Mouse (Mus musculus) T-helper 17 cell (primary cell): ENCODE data around the gene Pcolce2.

ENCODE experiments used
- in situ Hi-C, 2 experiments: fragments of 300-600 bp; cut with MboI, MseI; formaldehyde crosslinking; loops; 1 replicate in 1 of 2; 2 replicates in 1 of 2; pipeline ENCODE4 v1.15.1; 2025; ENCODE audit warnings: high pct_unique_total_duplicates in 2 of 2

Pcolce2 gene

DNA sequence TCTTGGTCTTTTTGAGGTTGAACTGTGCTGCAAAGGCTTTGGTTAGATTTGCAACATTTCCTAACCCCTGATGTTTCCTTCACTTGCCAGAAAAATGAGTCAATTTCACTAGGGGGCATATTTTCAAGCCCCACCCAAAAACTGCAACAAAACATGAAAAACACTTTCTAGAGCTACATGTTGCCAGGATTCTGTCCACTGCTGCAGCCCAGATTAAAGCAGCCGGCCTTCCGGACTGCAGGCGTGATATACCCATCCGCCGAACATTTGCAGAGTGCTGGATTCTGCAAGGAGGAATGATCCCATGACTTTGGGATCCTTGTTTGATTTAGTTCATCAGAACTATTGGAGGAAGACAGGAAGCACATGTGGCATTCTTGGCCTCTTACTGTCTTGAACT is 17.0 kb downstream of the Pcolce2 start:
- in situ Hi-C loops: no loop called here

DNA sequence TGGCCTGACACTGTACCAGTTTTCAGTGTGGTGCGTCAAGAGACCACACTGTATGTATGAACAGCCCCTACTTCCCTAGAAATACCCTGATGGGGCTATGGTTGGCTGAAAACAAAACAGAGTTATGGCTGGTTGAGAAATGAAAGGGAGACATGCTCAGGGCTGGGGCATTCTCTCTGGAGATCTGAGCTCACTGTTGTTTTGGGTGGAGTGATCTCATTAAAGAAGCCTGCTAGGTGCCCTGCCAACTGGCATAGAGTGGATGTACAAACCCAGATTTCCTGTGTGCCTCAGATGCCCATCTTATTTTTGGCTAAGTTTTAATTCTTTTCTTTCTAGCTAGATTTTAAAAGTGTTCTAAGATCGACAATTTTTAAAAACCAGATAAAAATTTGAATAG is 20.5 kb downstream of the Pcolce2 start:
- in situ Hi-C loops: no loop called here

DNA sequence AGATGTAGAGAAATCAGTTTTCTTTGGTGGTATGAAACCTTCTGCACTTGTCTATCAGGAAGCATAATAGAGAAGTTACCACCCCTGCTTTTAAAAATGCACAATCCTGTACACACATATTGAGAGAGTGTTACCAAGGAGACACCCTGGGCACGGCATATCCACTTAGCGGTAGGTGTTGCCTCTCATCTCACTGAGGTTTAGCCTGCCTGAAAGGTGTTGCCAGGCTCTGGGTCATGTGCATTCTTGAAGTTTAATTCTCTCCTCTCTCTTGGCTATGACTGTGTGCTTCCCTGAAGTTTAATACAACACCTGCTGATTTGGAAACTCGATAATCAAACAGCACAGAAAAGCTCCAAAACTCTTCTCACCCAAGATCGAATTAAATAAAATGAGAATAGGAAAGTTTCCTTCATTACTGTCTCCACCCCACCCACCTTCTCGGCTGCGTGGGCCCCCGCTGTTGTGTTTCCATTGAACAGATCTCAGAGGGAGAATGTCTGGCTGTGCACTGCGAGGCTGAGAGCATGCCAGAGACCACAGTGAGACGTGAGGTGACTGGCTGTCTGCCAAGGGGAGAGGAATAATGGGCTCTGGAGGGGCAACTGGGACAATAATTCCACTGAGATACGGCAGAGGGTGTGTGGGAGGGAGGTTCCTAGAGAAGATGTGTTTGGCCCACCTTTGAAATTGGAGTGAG is 27.0 kb downstream of the Pcolce2 start:
- in situ Hi-C loops: loop anchor here in 1 of 2 experiments (5.0 kb wide), 1 partner anchor 418 kb away; no protein-coding TSS in a partner anchor

DNA sequence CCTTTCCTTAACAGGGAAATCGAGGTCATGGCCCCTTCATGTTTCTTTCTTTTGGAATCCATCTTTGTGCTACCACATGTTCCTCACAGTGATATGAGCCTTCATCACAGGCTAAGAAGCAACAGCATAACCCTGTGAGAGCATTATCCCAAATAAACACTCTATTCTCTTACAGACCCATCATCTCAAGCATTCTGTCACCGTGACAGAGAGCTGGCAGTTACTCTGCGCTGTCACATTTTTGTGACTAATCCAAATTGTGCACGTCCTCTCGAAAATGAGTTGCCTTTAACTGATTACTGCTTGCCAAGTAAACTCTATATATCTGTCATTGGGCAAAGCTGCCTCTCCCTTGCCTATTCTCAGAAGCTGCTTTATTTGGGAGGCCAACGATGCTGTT is 28.4 kb downstream of the Pcolce2 start:
- in situ Hi-C loops: no loop called here

DNA sequence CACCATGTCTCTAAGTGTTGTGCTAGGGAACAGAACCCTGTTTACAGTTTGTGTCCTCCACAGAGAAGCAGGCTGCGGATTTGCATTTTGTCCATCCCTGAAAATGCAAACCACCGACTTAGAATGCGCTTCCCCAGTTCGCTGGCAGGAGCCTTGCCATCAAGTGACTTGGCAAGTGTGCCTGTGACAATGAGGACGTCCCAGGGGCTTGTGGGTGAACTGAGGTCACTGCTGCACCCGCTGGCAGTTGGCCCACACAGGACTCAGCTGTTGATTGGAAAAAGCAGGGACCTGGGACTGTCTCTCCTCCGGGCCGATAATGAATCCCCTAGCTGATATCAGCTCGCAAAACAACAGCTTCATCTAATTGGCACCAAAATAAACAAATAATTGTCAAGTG is 30.4 kb downstream of the Pcolce2 start:
- in situ Hi-C loops: no loop called here

DNA sequence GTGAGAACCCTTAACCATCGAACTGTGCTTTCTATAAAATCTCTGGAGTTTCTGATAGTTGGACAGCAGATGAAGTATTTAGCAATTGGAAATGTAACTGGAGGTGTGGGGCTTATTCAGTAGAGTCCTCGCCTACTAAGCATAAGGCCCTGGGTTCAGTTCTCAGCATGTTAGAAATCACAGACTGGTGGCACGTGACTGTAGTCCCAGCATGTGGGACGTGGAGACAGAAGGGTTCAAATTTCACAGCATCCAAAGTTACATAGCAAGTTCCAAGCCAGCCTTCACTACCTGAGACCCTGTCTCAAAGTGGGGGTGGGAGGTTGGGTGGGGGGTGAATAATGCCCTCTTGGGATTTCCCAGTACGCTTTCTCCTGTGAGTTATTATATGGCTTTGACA is 30.9 kb downstream of the Pcolce2 start:
- in situ Hi-C loops: no loop called here

DNA sequence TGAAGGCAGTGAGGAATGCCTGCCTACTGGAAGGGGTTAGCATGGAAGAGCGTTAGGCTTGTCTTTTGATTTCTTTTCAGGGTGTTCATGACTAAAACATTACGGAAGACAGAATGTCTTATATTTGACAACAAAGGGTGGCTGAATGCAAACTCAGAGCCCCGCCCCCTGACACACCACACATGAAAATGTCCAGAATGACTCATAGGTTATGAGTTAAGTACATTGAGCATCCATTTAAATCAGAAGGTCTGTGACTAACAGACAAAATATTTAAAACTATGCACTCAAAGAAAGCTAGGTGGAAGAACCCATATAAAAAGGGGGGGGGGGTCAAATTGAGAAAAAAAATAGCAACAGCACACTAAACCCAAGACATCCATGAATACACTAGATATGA is 34.9 kb downstream of the Pcolce2 start:
- in situ Hi-C loops: no loop called here

DNA sequence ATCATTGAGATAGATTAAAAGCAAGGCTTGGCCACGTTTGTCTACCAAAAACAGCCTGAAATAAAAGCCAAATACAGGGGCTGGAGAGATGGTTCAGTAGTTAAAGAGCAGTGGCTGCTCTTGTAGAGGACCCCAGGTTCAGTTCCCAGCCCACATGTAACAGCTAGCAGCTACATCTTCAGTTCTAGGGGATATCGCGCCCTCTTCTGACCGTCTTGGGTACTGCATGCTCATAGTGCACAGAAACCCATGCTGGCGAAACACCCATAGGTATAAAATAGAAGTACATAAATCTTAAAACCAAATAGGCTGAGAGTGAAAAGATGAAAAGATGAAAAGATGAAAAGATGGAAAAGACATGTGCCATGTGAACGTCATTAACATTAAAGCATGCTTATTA is 35.4 kb downstream of the Pcolce2 start:
- in situ Hi-C loops: no loop called here

DNA sequence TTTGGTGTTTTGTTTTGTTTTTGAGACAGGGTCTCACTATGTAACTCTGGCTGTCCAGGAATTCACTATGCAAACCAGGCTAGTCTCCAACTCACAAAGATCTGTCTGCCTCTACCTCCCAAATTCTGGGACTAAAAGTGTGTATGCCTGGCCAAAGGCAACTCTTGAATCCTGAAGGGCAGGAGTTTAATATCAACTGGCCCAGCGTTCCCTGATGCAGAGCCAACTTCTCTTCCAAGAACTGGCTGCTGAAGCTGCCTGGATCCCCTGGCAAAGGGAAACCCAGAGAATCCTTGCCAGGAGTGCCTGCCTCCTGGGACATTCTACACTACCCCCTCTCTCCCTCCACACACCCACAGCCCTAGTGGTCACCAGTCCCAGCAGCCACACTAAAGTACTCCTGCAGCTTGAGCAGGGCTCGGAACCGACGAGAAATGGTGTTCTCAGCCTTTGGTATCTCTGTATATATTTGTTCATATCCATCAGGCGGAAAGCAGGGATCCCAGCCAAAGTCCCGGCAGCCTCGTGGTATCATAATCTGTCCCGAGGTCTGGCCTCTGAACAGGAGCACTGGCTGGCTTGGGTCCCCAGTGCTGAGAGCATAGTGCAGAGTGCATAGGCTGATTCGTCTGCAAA is 37.8 kb downstream of the Pcolce2 start:
- in situ Hi-C loops: no loop called here

DNA sequence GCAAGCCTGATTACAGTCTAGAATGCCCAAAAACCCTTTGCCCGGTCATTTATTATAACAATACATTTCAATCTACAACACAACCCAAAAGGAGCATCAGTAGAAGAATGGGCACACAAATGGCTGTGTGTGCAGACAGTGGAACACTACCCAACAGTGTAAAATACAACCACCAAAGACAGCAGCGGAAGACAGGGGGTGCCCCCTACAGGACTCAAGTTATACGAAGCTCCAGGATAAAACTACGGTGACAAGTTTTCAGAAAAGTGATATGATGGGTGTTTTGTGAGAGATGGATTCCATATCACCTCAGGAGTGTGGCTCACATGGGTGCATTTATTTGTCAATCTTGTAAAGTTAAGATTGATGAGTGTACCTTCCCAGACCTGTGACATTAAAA is 38.6 kb downstream of the Pcolce2 start:
- in situ Hi-C loops: no loop called here

DNA sequence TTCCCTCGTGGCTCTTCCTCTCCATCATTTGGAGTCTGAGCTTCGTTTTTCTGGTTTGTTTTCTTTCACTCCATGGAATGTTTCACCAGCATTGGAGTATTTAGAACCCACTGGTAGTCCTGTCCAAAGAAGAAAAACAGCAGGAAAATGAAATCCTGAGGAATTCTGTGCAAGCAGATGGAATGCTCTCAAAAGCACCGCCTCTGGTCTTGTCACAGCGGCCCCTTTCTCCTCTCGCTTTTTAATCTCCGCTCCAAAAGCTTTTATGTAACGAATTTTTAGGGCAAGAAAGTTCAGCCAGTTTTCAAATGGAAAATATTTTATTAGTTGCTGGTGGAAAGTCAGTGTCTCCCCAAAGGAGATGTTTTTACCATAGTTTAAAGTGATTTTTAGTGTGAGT is 42.6 kb downstream of the Pcolce2 start:
- in situ Hi-C loops: loop anchor here in 1 of 2 experiments (10.0 kb wide), 1 partner anchor 145 kb away; no protein-coding TSS in a partner anchor

DNA sequence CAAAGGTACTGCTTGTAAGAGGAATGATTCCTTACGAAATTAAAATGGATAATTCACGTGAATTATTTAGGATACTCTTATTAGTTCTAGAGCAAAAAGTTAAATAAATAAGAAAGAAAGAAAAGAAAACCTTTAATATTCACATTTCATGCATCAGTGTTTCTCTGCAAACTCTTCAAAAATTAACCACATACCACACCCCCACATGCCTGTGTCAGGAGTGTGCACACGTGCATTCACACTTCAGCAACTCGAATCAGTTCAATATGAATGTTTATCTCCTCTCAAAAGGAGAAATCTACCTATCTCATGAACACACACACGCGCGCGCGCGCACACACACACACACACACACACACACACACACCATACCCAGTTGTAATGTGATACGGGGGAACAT is 43.3 kb downstream of the Pcolce2 start:
- in situ Hi-C loops: loop anchor here in 1 of 2 experiments (10.0 kb wide), 1 partner anchor 146 kb away; no protein-coding TSS in a partner anchor

DNA sequence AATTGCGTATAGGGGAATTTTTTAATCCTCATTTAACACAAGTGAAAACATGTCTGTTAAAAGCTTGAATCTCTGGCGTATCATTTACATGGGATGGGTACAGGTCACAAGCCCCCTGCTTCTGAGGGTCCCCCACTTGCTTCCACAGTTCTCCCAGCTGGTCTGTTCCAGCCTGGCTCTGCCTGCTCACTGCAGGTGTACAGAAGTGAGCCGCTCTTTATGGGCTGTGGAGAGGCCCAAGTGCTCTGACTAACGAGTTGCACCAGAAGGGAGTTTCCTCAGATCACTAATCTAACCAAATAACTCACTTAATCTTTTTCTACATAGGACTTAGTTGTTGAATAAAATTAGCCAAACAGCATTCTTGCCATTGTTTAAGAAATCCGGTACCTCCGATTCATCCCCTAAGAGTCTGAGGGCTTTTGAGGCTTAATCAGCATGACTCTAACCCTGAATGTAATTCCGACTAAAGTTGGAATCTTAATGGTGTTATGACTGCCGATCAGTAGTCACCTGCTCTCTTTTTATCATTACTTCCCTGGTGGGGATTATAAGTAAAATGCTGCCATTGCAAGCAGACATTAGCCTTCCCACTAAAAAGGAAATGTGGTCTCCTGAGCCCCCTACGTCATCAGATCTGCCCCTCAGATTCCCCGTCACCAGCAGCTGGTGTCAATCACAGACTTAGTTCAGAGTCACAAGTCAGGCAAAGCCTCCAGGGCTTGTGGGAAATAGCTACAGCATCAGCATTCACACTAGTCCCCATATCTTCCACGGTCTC is 48.4 kb downstream of the Pcolce2 start:
- in situ Hi-C loops: loop anchor here in 1 of 2 experiments (10.0 kb wide), 1 partner anchor 151 kb away; no protein-coding TSS in a partner anchor

DNA sequence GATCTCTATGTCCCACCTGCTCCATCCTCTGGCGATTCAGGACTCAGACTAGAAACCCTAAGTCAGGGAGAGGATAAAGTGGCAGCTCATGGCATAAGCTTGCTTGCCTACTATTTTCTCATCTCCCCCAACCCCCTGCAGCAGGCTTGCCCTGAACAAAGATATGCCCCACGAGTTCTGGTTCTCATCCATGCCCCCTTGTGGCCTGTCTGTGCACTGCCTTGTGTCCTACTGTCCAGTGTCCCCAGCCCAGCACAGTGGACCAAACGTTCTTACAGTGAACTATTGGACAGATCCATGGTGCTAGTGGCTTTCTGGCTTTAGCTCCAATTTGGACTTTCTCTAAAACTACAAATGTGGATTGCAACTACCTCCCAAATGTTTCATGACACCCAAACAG is 50.7 kb downstream of the Pcolce2 start:
- in situ Hi-C loops: loop anchor here in 1 of 2 experiments (10.0 kb wide), 1 partner anchor 153 kb away; no protein-coding TSS in a partner anchor

DNA sequence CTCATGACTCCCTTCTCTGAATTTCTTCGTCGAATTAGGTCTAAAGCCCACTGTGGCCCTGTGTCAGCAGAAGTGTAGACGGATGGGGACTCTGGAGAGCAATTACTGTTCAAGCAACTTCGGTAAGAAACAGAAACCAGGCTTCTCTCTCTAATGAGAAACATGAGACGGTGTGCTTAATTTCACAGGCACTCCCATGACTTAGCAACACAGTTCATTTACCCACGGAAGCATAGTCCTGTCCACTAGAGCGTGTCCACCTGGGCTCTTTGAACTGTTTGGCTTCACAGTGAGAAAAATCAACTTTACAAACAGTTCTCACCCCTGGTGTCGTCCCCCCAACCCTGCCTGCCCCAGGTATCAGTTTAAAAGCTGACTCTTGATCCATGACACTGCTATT is 55.4 kb downstream of the Pcolce2 start:
- in situ Hi-C loops: loop anchor here in 1 of 2 experiments (5.0 to 10.0 kb wide), 2 partner anchors 161 to 958 kb away; no protein-coding TSS in a partner anchor

DNA sequence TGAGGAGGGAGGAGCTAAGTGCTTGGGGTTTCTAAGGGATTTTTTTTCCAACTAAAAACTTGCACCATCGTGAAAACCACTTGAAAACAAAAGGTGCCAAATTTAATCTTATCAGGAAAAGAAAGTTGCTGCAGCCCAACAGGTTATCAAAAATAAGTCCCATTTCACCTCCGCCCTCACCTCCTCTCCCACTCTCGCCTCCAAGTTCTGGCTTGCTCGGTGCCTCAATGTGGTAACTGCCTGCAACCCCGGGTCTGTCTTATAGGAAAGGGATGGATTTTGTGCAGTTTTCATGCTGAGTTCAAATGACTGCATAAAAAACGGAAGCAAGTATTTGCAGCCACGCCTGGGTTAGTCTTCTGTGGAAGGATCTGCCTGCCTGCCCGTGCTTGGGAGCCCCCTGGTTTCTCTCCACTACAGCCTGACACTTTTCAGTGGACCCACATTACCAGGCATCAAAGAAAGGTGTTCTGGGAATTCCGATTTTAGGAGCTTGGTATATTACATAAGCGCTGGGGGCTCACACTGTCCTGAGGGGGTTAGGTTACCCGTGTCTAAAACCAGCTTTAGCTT is 56.2 kb downstream of the Pcolce2 start:
- in situ Hi-C loops: loop anchor here in 1 of 2 experiments (5.0 to 10.0 kb wide), 2 partner anchors 161 to 959 kb away; no protein-coding TSS in a partner anchor

DNA sequence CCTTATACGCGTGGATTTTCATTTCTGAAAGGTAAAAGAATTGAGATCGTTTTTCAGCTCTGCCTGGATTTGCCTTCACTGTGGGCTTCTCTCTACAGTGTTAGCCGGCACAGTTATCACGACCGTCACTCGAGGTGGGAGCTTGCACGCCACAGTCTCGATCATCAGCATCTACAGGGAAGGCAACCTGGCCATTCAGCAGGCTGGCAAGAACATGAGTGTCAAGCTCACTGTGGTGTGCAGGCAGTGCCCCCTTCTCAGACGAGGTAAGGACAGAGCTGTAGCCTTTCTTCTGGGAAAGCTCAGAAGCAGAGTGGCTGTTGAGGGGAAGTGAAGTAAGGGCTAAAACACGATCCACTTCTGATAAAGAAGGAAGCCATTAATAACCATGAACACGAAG is 57.1 kb downstream of the Pcolce2 start:
- in situ Hi-C loops: loop anchor here in 1 of 2 experiments (5.0 to 10.0 kb wide), 2 partner anchors 162 to 960 kb away; no protein-coding TSS in a partner anchor

DNA sequence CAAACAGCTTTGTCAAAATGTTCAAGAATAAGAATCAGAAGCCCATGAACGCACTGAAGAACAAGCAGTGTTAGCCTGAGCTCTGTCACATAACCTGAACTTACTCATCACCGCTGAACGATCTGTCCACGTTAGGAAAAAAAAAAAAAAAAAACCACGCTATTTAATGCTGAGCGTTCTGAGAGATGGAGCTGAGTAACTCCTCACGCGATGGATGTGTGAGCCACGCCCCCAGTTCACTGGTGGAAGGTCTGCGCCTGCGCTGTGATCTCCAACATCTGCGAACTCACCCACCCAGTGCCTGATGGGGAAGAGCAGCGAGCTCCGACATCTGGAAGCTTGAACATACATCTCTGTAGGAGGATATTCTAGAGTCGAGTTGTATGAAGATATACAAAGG is 57.6 kb downstream of the Pcolce2 start:
- in situ Hi-C loops: loop anchor here in 1 of 2 experiments (10.0 kb wide), 1 partner anchor 960 kb away; no protein-coding TSS in a partner anchor

DNA sequence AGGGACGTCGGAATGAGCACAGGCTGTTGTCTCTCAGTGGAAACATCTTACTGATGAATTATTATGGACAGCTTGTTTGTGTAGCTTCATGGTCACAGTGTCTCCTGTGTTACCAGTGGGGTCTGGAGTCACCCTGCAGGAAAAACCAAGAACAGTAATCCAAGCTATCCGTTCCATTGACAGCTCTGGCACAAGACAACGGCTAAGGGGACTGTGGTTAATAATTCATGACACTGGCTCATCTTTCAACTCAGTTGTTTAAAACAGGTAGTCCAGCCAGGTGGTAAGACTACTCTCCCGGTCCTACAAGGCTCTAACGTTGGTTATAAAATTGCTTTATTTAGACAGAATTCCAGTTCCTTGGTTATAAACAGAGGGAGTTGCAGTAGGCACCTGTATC is 59.2 kb downstream of the Pcolce2 start:
- in situ Hi-C loops: loop anchor here in 1 of 2 experiments (10.0 kb wide), 1 partner anchor 962 kb away; no protein-coding TSS in a partner anchor

DNA sequence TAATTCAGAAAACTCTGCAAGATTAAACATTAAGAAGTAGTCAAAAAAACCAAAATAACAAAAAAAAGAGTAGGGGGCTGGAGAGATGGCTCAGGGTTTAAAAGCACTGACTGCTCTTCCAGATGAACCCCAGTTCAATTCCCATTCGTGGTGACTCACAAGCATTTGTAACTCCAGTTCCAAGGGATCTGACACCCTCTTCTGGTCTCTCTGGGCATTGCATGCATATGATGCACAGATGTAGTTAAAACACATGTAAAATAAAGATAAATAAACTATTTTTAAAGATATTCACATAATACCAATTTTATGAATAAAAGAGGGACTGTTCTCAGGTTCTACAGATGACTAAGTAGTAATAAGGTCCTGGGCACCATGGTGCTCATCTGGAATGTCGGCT is 60.4 kb downstream of the Pcolce2 start:
- in situ Hi-C loops: loop anchor here in 1 of 2 experiments (10.0 kb wide), 1 partner anchor 963 kb away; no protein-coding TSS in a partner anchor

DNA sequence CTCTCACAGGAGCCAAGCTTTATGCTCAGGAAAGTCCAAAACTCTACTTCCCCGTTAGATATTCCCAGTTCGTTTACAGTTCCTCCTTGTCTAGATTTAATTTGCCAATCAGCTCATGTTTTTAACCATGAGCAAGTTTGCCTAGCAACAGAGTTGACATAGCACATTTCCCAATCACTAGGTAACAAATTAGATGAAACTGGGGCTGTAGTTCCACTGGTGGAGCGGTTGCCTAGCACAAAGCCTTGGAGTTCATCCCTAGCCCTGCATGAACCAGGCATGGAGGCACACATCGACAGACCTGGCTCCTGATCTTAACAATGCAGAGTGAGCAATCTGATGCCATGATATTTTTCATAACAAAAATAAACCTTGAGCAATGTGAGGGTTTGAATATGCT is 61.9 kb downstream of the Pcolce2 start:
- in situ Hi-C loops: loop anchor here in 1 of 2 experiments (10.0 kb wide), 1 partner anchor 964 kb away; no protein-coding TSS in a partner anchor
